Mouse (Mus musculus) stomach, embryonic 15.5 days (tissue): ENCODE data around the gene Pde10a. TPM values are rescaled to one million over a fixed set of nuclear protein-coding genes. Genes with fewer than 3 reads are reported as not detected.

ENCODE experiments used
- ATAC-seq: fragments of 200-750 bp; cut with Nextera tagmentation; 2 replicates; pipeline ENCODE4 v1.8.0; 2017; ENCODE audit warnings: low read depth, moderate number of reproducible peaks, moderate TSS enrichment; ENCODE audit not compliant: insufficient read depth, low FRiP score
- H3K27ac ChIP-seq: fragments of 300-500 bp; sonication (generic); 2 replicates; pipeline ENCODE4 v1.5.1; 2015; ENCODE audit warnings: mild to moderate bottlenecking, inconsistent platforms
- H3K27me3 ChIP-seq: fragments of 300-500 bp; sonication (generic); replicated peaks from 2 replicates; pipeline ENCODE4 v1.6.1; 2015; ENCODE audit warnings: inconsistent platforms
- H3K36me3 ChIP-seq: fragments of 300-500 bp; sonication (generic); 2 replicates; pipeline ENCODE4 v1.6.1; 2015; ENCODE audit warnings: inconsistent platforms
- H3K4me1 ChIP-seq: fragments of 300-500 bp; sonication (generic); 2 replicates; pipeline ENCODE4 v1.6.1; 2015; ENCODE audit warnings: inconsistent platforms
- H3K4me2 ChIP-seq: fragments of 300-500 bp; sonication (generic); 2 replicates; pipeline ENCODE4 v1.6.1; 2015; ENCODE audit warnings: mild to moderate bottlenecking, inconsistent platforms
- H3K4me3 ChIP-seq: fragments of 300-500 bp; sonication (generic); replicated peaks from 2 replicates; pipeline ENCODE4 v1.5.1; 2015; ENCODE audit warnings: inconsistent platforms
- H3K9ac ChIP-seq: fragments of 300-500 bp; sonication (generic); 2 replicates; pipeline ENCODE4 v1.6.1; 2015; ENCODE audit warnings: inconsistent platforms
- H3K9me3 ChIP-seq: fragments of 300-500 bp; sonication (generic); 2 replicates; pipeline ENCODE4 v1.6.1; 2016; ENCODE audit warnings: inconsistent platforms
- WGBS: fragments of 180-500 bp; shearing (Covaris S2); methylation state at CpG from one replicate; pipeline ENCODE4 v1.1.7; 2015; 5-methylcytosine and 5-hydroxymethylcytosine counted together
- polyA plus RNA-seq: library from polyadenylated mRNA; unstranded; fragments of >200 nt; fragmentation: Nextera tagmentation; extraction: Ambion mirVana; gene quantifications from 2 replicates; pipeline ENCODE4 v1.2.1, GENCODE M21; 2015

Pde10a gene
- polyA plus RNA-seq, 1 experiment from 2014 or later: 1.4 TPM

- Histone ChIP-seq H3K27ac (no peak overlapping the region), H3K4me1 (no peaks in the 10 kb centered on the region), H3K9me3 (no peaks in the 10 kb centered on the region), H3K36me3 (no peaks in the 10 kb centered on the region), H3K9ac (no peak overlapping the region), H3K27me3 (0 out of 2 replicates have a peak, but pooled peaks cover 3% of the 10 kb centered on the region), H3K4me3 (no peak overlapping the region), H3K4me2 (no peak overlapping the region)
- ATAC-seq: no peak; the same call in 1 of the 2 replicates
- 9% methylated on average over 7 of the region's 7 CpGs for WGBS
These were observed 72.6 kb downstream of the Pde10a start for GRCm38 (mm10) chr17:8597790-8598189.

- Histone ChIP-seq H3K9me3 (no peaks in the 10 kb centered on the region), H3K36me3 (no peaks in the 10 kb centered on the region), H3K4me1 (no peaks in the 10 kb centered on the region), H3K27ac (no peak overlapping the region), H3K4me3 (no peak overlapping the region), H3K4me2 (no peak overlapping the region), H3K27me3 (0 out of 2 replicates have a peak, but pooled peaks cover 3% of the 10 kb centered on the region), H3K9ac (no peak overlapping the region)
- ATAC-seq: no peak
- 89% methylated on average over 3 of the region's 3 CpGs for WGBS
These were observed 77.8 kb downstream of the Pde10a start for GRCm38 (mm10) chr17:8602976-8603375.

GRCm38 (mm10) chr17:8605921-8606320 is 80.7 kb downstream of the Pde10a start:
- 0 out of 2 replicates have a peak, but pooled peaks cover 4% of the 10 kb centered on the region for H3K27me3 ChIP-seq
- no peak overlapping the region for H3K27ac ChIP-seq
- ATAC-seq: no peak
- H3K4me3 ChIP-seq: no peak overlapping the region
- WGBS: 74% methylated on average over 5 of the region's 5 CpGs
- no peaks in the 10 kb centered on the region for H3K9me3 ChIP-seq
- no peak overlapping the region for H3K9ac ChIP-seq
- no peaks in the 10 kb centered on the region for H3K4me1 ChIP-seq
- H3K36me3 ChIP-seq: no peaks in the 10 kb centered on the region
- H3K4me2 ChIP-seq: no peak overlapping the region

- H3K27me3 ChIP-seq: 0 out of 2 replicates have a peak, but pooled peaks cover 4% of the 10 kb centered on the region
- WGBS: 62% methylated on average over 3 of the region's 3 CpGs
- no peaks in the 10 kb centered on the region for H3K36me3 ChIP-seq
- no peak overlapping the region for H3K9ac ChIP-seq
- H3K4me2 ChIP-seq: no peak overlapping the region
- H3K9me3 ChIP-seq: no peaks in the 10 kb centered on the region
- H3K27ac ChIP-seq: no peak overlapping the region
- no peak for ATAC-seq
- H3K4me3 ChIP-seq: no peak overlapping the region
- H3K4me1 ChIP-seq: no peaks in the 10 kb centered on the region
These were observed 81.5 kb downstream of the Pde10a start for GRCm38 (mm10) chr17:8606695-8607094.

- Histone ChIP-seq H3K36me3 (no peaks in the 10 kb centered on the region), H3K4me1 (no peaks in the 10 kb centered on the region), H3K27ac (no peak overlapping the region), H3K27me3 (0 out of 2 replicates have a peak, but pooled peaks cover 4% of the 10 kb centered on the region), H3K9me3 (no peaks in the 10 kb centered on the region), H3K4me3 (no peak overlapping the region), H3K9ac (no peak overlapping the region), H3K4me2 (no peak overlapping the region)
- 75% methylated on average over 4 of the region's 4 CpGs for WGBS
- ATAC-seq: no peak
These were observed 86.7 kb downstream of the Pde10a start for GRCm38 (mm10) chr17:8611916-8612315.

GRCm38 (mm10) chr17:8613882-8614551 is 88.8 kb downstream of the Pde10a start:
- H3K36me3 ChIP-seq: no peaks in the 10 kb centered on the region
- WGBS: 34% methylated on average over 7 of the region's 7 CpGs
- H3K4me2 ChIP-seq: no peak overlapping the region
- H3K27me3 ChIP-seq: 0 out of 2 replicates have a peak, but pooled peaks cover 4% of the 10 kb centered on the region
- no peaks in the 10 kb centered on the region for H3K4me1 ChIP-seq
- H3K9me3 ChIP-seq: no peaks in the 10 kb centered on the region
- H3K9ac ChIP-seq: no peak overlapping the region
- ATAC-seq: no peak
- no peak overlapping the region for H3K4me3 ChIP-seq
- no peak overlapping the region for H3K27ac ChIP-seq

- H3K9me3 ChIP-seq: no peaks in the 10 kb centered on the region
- no peak overlapping the region for H3K4me3 ChIP-seq
- H3K36me3 ChIP-seq: no peaks in the 10 kb centered on the region
- ATAC-seq: no peak
- no peak overlapping the region for H3K9ac ChIP-seq
- no peak overlapping the region for H3K27ac ChIP-seq
- H3K27me3 ChIP-seq: no peaks in the 10 kb centered on the region
- H3K4me2 ChIP-seq: no peak overlapping the region
- WGBS: 52% methylated on average over 5 of the region's 5 CpGs
- H3K4me1 ChIP-seq: no peaks in the 10 kb centered on the region
These were observed 95.2 kb downstream of the Pde10a start for GRCm38 (mm10) chr17:8620346-8620745.

GRCm38 (mm10) chr17:8621105-8621504 is 95.9 kb downstream of the Pde10a start:
- Histone ChIP-seq H3K9me3 (no peaks in the 10 kb centered on the region), H3K27ac (no peak overlapping the region), H3K4me2 (no peak overlapping the region), H3K36me3 (no peaks in the 10 kb centered on the region), H3K9ac (no peak overlapping the region), H3K4me3 (no peak overlapping the region), H3K27me3 (no peaks in the 10 kb centered on the region), H3K4me1 (no peaks in the 10 kb centered on the region)
- ATAC-seq: no peak
- 33% methylated on average over 2 of the region's 2 CpGs for WGBS

- 68% methylated on average over 6 of the region's 6 CpGs for WGBS
- no peak for ATAC-seq
- no peak overlapping the region for H3K9ac ChIP-seq
These were observed 96.7 kb downstream of the Pde10a start for GRCm38 (mm10) chr17:8621906-8622305.

GRCm38 (mm10) chr17:8626421-8626820 is 101.2 kb downstream of the Pde10a start:
- ATAC-seq: no peak
- no peaks in the 10 kb centered on the region for H3K27me3 ChIP-seq
- H3K27ac ChIP-seq: no peak overlapping the region
- H3K9ac ChIP-seq: no peak overlapping the region
- H3K4me3 ChIP-seq: no peak overlapping the region
- no peaks in the 10 kb centered on the region for H3K4me1 ChIP-seq
- no peak overlapping the region for H3K4me2 ChIP-seq
- H3K36me3 ChIP-seq: no peaks in the 10 kb centered on the region
- no peaks in the 10 kb centered on the region for H3K9me3 ChIP-seq
- 63% methylated on average over 8 of the region's 8 CpGs for WGBS

More at GRCm38 (mm10) chr17:8621906-8622305, 96.7 kb downstream of the Pde10a start:
- Histone ChIP-seq H3K4me2 (no peak overlapping the region), H3K27ac (no peak overlapping the region), H3K36me3 (no peaks in the 10 kb centered on the region), H3K4me1 (no peaks in the 10 kb centered on the region), H3K4me3 (no peak overlapping the region), H3K27me3 (no peaks in the 10 kb centered on the region), H3K9me3 (no peaks in the 10 kb centered on the region)

- no peak for ATAC-seq
- Histone ChIP-seq H3K27ac (no peak overlapping the region), H3K4me3 (no peak overlapping the region), H3K4me1 (no peaks in the 10 kb centered on the region), H3K27me3 (no peaks in the 10 kb centered on the region), H3K4me2 (no peak overlapping the region), H3K36me3 (no peaks in the 10 kb centered on the region), H3K9me3 (no peaks in the 10 kb centered on the region), H3K9ac (no peak overlapping the region)
- no CpG with 5 or more reads among the region's 1 CpGs for WGBS
These were observed 106.5 kb downstream of the Pde10a start for GRCm38 (mm10) chr17:8631701-8632100.

GRCm38 (mm10) chr17:8633596-8633995 is 108.4 kb downstream of the Pde10a start:
- Histone ChIP-seq H3K4me1 (no peaks in the 10 kb centered on the region), H3K4me2 (no peak overlapping the region), H3K27me3 (no peaks in the 10 kb centered on the region), H3K9ac (no peak overlapping the region), H3K36me3 (no peaks in the 10 kb centered on the region), H3K9me3 (no peaks in the 10 kb centered on the region), H3K27ac (no peak overlapping the region), H3K4me3 (no peak overlapping the region)
- no peak for ATAC-seq
- WGBS: 42% methylated on average over 8 of the region's 8 CpGs
